Mouse (Mus musculus) intestine, postnatal 0 days (tissue): ENCODE data around the gene Rassf5. TPM values are rescaled to one million over a fixed set of nuclear protein-coding genes. Genes with fewer than 3 reads are reported as not detected.
"Not testable (repeated sequence)": the region's sequence is repeated elsewhere in the genome, so short reads cannot be mapped to it uniquely, and the experiment has no call there.

Experiments used
- ATAC-seq: fragments of 200-750 bp; cut with Nextera tagmentation; 2 replicates; pipeline ENCODE4 v1.8.0; 2017; ENCODE audit warnings: mild to moderate bottlenecking, moderate TSS enrichment, moderate library complexity
- H3K27ac ChIP-seq: fragments of 300-500 bp; sonication (generic); 2 replicates; pipeline ENCODE4 v1.5.1; 2014; ENCODE audit warnings: mild to moderate bottlenecking, low read depth, low read length, moderate library complexity
- H3K27me3 ChIP-seq: fragments of 300-500 bp; sonication (generic); replicated peaks from 2 replicates; pipeline ENCODE4 v1.6.1; 2014; ENCODE audit warnings: low read length, mixed read lengths; ENCODE audit not compliant: control insufficient read depth, insufficient read depth
- H3K36me3 ChIP-seq: fragments of 300-500 bp; sonication (generic); 2 replicates; pipeline ENCODE4 v1.6.1; 2014; ENCODE audit warnings: mild to moderate bottlenecking, moderate library complexity; ENCODE audit not compliant: control insufficient read depth, insufficient read depth
- H3K4me1 ChIP-seq: fragments of 300-500 bp; sonication (generic); replicated peaks from 2 replicates; pipeline ENCODE4 v1.6.1; 2014; ENCODE audit warnings: antibody characterized with exemption, low read length, mixed read lengths; ENCODE audit not compliant: control insufficient read depth, insufficient read depth
- H3K4me2 ChIP-seq: fragments of 300-500 bp; sonication (generic); replicated peaks from 2 replicates; pipeline ENCODE4 v1.6.1; 2014; ENCODE audit warnings: low read depth, mild to moderate bottlenecking, moderate library complexity
- H3K4me3 ChIP-seq: fragments of 300-500 bp; sonication (generic); 2 replicates; pipeline ENCODE4 v1.5.1; 2014; ENCODE audit warnings: low read depth, low read length
- H3K9ac ChIP-seq: fragments of 300-500 bp; sonication (generic); 2 replicates; pipeline ENCODE4 v1.6.1; 2014; ENCODE audit warnings: mild to moderate bottlenecking, low read depth, low read length
- H3K9me3 ChIP-seq: fragments of 300-500 bp; sonication (generic); 2 replicates; pipeline ENCODE4 v1.6.1; 2016; ENCODE audit warnings: mixed run types; ENCODE audit not compliant: control insufficient read depth
- CTCF ChIP-seq: sonication (generic); IDR thresholded peaks from 2 replicates; pipeline ENCODE4 v1.5.1; 2016; ENCODE audit warnings: low read depth, mild to moderate bottlenecking, control low read depth, antibody characterized with exemption, moderate library complexity
- WGBS: fragments of 180-500 bp; shearing (Covaris S2); extraction: QIAGEN DNeasy Blood & Tissue Kit; methylation state at CpG from one replicate; pipeline ENCODE4 v1.1.7; 2014; 5-methylcytosine and 5-hydroxymethylcytosine counted together
- polyA plus RNA-seq: library from polyadenylated mRNA; unstranded; fragments of >200 nt; fragmentation: Nextera tagmentation; extraction: Ambion mirVana; gene quantifications from 2 replicates; pipeline ENCODE4 v1.2.1, GENCODE M21; 2015

Rassf5 gene
- polyA plus RNA-seq, 1 experiment from 2014 or later = 6.4 TPM

GRCm38 (mm10) chr1:131268776-131269175 lies 23.7 kb upstream of the Rassf5 start:
- Histone ChIP-seq H3K27me3 (no peaks in the 10 kb centered on the region), H3K9me3 (no peaks in the 10 kb centered on the region), H3K27ac (no peak overlapping the region), H3K4me1 (no peaks in the 10 kb centered on the region), H3K9ac (no peak overlapping the region), H3K36me3 (peaks cover 42% of the 10 kb centered on the region), H3K4me3 (no peak overlapping the region), H3K4me2 (no peak overlapping the region)
- 78% methylated on average over 10 of the region's 10 CpGs for WGBS
- no peak for TF ChIP-seq CTCF
- ATAC-seq = no peak

- no peak for ATAC-seq
- Histone ChIP-seq H3K9ac (no peak overlapping the region), H3K9me3 (no peaks in the 10 kb centered on the region), H3K4me3 (no peak overlapping the region), H3K36me3 (peaks cover 18% of the 10 kb centered on the region; the same call in 1 of the 2 replicates), H3K4me1 (no peaks in the 10 kb centered on the region), H3K27me3 (no peaks in the 10 kb centered on the region), H3K27ac (no peak overlapping the region), H3K4me2 (no peak overlapping the region)
- WGBS = 75% methylated on average over 12 of the region's 12 CpGs
- no peak for TF ChIP-seq CTCF
Measured at GRCm38 (mm10) chr1:131263905-131264304, 18.8 kb upstream of the Rassf5 start.

DNA sequence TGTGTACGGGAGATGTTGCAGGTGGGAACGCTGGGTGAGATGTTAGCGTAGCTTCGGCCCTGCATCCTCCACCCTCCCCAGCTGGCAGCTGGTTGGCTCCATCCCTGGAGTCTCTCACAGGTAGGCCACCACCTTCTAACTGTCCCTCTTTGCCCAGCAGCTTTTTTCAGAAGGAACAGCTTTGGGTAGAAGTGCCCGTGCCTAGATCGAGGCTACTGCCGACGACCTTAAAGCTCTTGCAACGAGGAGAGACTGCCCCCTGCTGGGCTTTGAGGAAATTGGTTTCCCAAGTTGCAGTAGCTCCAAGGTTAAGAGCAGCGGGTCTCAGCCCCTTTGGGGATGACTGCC lies 15.2 kb upstream of the Rassf5 start:
- WGBS = 38% methylated on average over 10 of the region's 10 CpGs
- no peak overlapping the region for H3K9ac ChIP-seq
- H3K4me3 ChIP-seq = no peak overlapping the region
- H3K27me3 ChIP-seq = no peaks in the 10 kb centered on the region
- H3K4me2 ChIP-seq = no peak overlapping the region
- no peaks in the 10 kb centered on the region for H3K9me3 ChIP-seq
- no peaks in the 10 kb centered on the region for H3K4me1 ChIP-seq
- peak; percentile 93 for TF ChIP-seq CTCF
- no peak overlapping the region for H3K27ac ChIP-seq
- ATAC-seq = no peak
- peaks cover 15% of the 10 kb centered on the region for H3K36me3 ChIP-seq

DNA sequence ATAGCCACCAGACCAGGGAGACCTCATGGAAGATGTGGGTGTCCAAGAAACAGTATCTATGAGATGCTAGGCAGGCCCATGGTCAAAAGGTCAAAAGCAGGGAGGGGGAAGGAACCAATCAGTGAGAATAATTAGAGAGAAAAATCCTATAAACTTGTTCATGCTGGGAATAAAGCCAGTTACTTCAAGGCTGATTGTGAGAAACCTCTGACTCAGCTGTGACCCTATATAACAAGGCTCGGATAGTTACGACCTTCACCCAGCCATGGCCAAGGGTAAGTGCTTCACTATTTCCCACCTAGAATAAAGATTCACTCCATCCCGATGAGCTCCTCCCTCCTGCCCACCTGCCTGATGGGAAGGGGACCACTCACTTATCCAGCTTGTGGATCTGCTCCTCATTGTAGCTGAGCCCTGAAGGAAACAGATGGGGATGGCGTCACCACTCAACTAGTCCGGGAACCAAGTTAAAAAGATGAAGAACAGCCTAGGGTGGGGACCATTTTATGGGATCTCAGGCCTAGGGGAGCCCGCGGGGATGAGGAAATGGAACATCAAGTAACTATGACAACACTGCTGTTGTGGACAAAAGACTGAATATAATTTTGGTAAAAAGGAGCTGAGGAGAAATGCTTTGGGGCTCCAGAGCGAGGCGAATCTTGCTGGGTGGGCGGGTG lies 14.7 kb upstream of the Rassf5 start:
- no peak overlapping the region for H3K27ac ChIP-seq
- no peak for TF ChIP-seq CTCF

GRCm38 (mm10) chr1:131257288-131257687 lies 12.2 kb upstream of the Rassf5 start:
- Histone ChIP-seq H3K9me3 (no peaks in the 10 kb centered on the region), H3K36me3 (peaks cover 19% of the 10 kb centered on the region), H3K4me2 (no peak overlapping the region), H3K27ac (no peak overlapping the region), H3K4me1 (no peaks in the 10 kb centered on the region), H3K27me3 (no peaks in the 10 kb centered on the region), H3K9ac (no peak overlapping the region), H3K4me3 (no peak overlapping the region)
- 80% methylated on average over 6 of the region's 6 CpGs for WGBS
- TF ChIP-seq CTCF = no peak
- no peak for ATAC-seq

More for the DNA sequence above, 14.7 kb upstream of the Rassf5 start:
- no peaks in the 10 kb centered on the region for H3K4me1 ChIP-seq
- no peak overlapping the region for H3K4me3 ChIP-seq
- no peak overlapping the region for H3K9ac ChIP-seq
- no peak for ATAC-seq
- WGBS = 73% methylated on average over 10 of the region's 10 CpGs
- H3K36me3 ChIP-seq = peaks cover 20% of the 10 kb centered on the region
- H3K27me3 ChIP-seq = no peaks in the 10 kb centered on the region
- no peak overlapping the region for H3K4me2 ChIP-seq
- H3K9me3 ChIP-seq = no peaks in the 10 kb centered on the region

DNA sequence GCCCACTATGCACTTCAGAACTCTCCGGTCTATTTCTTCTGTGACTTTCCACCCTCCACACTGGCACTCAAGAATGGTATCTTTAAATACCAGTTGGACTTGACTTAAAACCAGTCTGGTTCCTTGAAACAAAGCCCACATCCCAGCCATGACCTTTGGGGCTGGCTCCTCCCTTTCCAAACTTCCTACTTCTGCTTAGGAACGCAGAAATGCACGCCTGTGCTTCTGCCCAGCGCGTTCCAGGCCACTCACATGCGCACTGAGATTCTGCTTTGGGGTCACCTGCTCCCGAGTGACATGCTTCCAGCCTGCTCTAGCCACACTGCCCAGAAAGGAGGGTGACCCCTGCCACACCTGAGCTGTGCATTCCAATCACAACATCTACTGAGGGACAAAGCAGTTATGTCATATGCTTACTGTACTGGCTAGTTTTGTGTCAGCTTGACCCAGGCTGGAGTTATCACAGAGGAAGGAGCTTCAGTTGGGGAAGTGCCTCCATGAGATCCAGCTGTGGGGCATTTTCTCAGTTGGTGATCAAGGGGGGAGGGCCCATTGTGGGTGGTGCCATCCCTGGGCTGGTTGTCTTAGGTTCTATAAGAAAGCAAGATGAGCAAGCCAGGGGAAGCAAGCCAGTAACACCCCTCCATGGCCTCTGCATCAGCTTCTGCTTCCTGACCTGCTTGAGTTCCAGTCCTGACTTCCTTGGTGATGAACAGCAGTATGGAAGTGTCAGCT lies 7.6 kb upstream of the Rassf5 start:
- H3K9ac ChIP-seq, H3K4me2 ChIP-seq, ATAC-seq, H3K4me1 ChIP-seq, H3K4me3 ChIP-seq, H3K27me3 ChIP-seq, H3K27ac ChIP-seq, H3K9me3 ChIP-seq: not testable (repeated sequence)
- WGBS = 46% methylated on average over 7 of the region's 7 CpGs
- peaks cover 19% of the 10 kb centered on the region for H3K36me3 ChIP-seq
